Mouse (Mus musculus): Measurements from ENCODE around the gene Cd46.

- TF ChIP-seq CTCF (IDR thresholded peaks at IDR 0.05; ENCODE audit: low read depth, low read length) (no peak), POLR2A (IDR thresholded peaks at IDR 0.05; ENCODE audit: insufficient read depth, low read length) (no peak)
Measured at GRCm38 (mm10) chr1:194991654-194992053, 100.4 kb downstream of the Cd46 start.
